Mouse (Mus musculus): ENCODE data around the gene Olfr198. TPM values are rescaled to one million over a fixed set of nuclear protein-coding genes. Genes with fewer than 3 reads are reported as not detected.
"Not testable (repeated sequence)": the region's sequence is repeated elsewhere in the genome, so short reads cannot be mapped to it uniquely, and the experiment has no call there.

The Olfr198 gene
- polyA plus RNA-seq (2012; rRNA removed) = not detected in 2 replicates

DNA sequence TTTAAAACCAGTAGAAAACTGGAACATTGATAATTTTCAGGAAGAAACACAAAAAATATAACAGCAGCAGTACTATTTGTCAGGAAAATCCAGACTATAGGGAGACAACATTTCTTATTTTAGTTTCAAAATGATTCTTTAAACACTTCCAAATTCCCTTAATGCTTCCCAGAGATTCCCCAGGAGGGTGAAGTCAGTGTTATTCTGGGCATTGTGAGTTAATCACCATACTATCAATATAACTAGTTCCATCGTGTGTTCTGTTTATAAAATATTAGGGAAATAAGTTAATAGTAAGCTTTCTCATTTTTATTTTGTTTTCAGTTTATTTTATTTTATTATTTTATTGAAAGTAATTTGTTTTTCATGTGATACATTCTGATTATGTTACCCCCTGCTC is at the start of gene Olfr198:
TSS of gene Olfr198 (minus strand) at position 101 of the 400 bp plus-strand sequence.
- 46% methylated on average over 1 of the region's 1 CpGs for WGBS
- H3K4me1 ChIP-seq (ENCODE audit: control insufficient read depth, insufficient read depth, low read length); DNase-seq; H3K4me3 ChIP-seq (replicated peaks; ENCODE audit: extremely low read depth, low read depth, low read length): not testable (repeated sequence)

DNA sequence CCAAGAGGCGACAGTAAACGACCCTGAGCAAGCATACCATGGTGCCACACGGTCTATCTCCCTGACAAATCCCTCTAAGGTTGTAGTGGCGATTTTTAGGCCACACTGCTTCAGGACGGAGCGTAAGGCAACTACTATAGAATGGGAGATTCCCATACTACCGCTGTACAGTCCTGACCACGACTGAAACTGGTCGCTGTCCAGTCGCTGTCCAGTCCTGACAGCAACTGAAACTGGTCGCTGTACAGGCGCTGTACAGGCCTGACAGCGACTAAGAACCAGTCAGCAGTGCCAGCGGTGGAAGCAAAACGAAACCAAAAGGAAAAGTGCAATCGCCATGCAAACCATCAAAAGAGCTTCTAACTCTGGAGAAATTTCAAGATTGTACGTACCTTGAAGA is 46.4 kb upstream of the Olfr198 start:
- Histone ChIP-seq H3K4me3 (replicated peaks; ENCODE audit: extremely low read depth, low read depth, low read length) (no peak overlapping the region), H3K4me1 (ENCODE audit: control insufficient read depth, insufficient read depth, low read length) (no peaks in the 10 kb centered on the region)
- no peak for DNase-seq
- WGBS = 83% methylated on average over 17 of the region's 17 CpGs
- TF ChIP-seq POLR2A (IDR thresholded peaks at IDR 0.05; ENCODE audit: borderline replicate concordance, extremely low read depth, low read depth, low read length) (no peak), CTCF (IDR thresholded peaks at IDR 0.05; ENCODE audit: insufficient read depth, low read length) (no peak)

DNA sequence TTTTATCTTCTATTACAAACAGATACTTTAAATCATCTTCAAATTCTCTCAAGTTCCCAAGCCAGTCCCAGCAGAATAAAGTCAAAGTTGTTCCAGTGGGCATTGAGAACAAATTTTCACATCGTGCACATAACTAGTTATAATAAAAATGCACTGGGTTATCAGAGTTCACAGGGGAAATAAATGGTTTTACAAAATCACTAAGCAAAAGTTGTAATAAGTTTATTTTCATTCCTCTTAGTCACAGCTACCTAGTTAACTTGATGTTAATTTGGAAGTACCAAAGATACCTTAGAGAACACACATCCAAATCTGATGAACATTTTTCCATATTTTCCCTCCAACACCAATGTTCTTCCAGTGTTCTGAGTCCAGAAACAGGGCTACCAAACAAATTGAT is 16.3 kb upstream of the Olfr198 start, which contains the start of gene Olfr199:
TSS of gene Olfr199 (minus strand) at position 101 of the 400 bp plus-strand sequence.
- H3K4me1 ChIP-seq (ENCODE audit: control insufficient read depth, insufficient read depth, low read length); H3K4me3 ChIP-seq (replicated peaks; ENCODE audit: extremely low read depth, low read depth, low read length); DNase-seq: not testable (repeated sequence)
- WGBS = 62% methylated on average over 1 of the region's 1 CpGs

GRCm38 (mm10) chr16:59217861-59218260 is 14.5 kb upstream of the Olfr198 start:
- not testable (repeated sequence) for H3K4me1 ChIP-seq (ENCODE audit: control insufficient read depth, insufficient read depth, low read length); H3K4me3 ChIP-seq (replicated peaks; ENCODE audit: extremely low read depth, low read depth, low read length); DNase-seq
- WGBS = 62% methylated on average over 3 of the region's 3 CpGs

DNA sequence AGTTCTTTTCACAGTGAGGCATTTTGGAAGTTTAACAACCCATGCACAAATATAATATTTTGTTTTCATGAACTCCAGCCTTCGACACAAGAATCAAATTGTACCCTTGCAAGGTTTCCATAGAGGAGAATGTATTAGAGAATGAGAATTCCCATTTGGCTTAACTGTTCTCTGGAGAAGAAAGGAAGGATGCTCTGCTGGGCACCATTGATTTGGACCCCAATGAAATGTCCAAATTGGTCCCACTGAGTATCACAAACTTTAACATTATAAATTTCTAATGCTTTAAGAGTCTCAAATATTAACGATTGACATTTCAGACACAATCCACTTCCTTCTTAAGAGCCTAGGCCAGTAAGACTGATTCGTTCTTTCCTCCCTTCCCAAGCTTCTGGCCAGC is 33.0 kb downstream of the Olfr198 start, which contains the start of gene Olfr196:
TSS of gene Olfr196 (minus strand) at position 101 of the 400 bp plus-strand sequence.
- WGBS = 66% methylated on average over 3 of the region's 3 CpGs
- DNase-seq = no peak
- Histone ChIP-seq H3K4me3 (replicated peaks; ENCODE audit: extremely low read depth, low read depth, low read length) (no peak within 1 kb of the TSS), H3K4me1 (ENCODE audit: control insufficient read depth, insufficient read depth, low read length) (no peaks in the 10 kb centered on the region)
- no peak for TF ChIP-seq POLR2A (IDR thresholded peaks at IDR 0.05; ENCODE audit: borderline replicate concordance, extremely low read depth, low read depth, low read length)
- no peak for TF ChIP-seq CTCF (IDR thresholded peaks at IDR 0.05; ENCODE audit: insufficient read depth, low read length)

- no peaks in the 10 kb centered on the region for H3K4me1 ChIP-seq (ENCODE audit: control insufficient read depth, insufficient read depth, low read length)
- TF ChIP-seq POLR2A (IDR thresholded peaks at IDR 0.05; ENCODE audit: borderline replicate concordance, extremely low read depth, low read depth, low read length) = no peak
- TF ChIP-seq CTCF (IDR thresholded peaks at IDR 0.05; ENCODE audit: insufficient read depth, low read length) = no peak
- 86% methylated on average over 2 of the region's 2 CpGs for WGBS
Observed at GRCm38 (mm10) chr16:59151996-59152395, 51.3 kb downstream of the Olfr198 start.

More at GRCm38 (mm10) chr16:59151996-59152395, 51.3 kb downstream of the Olfr198 start:
- no peak overlapping the region for H3K4me3 ChIP-seq (replicated peaks; ENCODE audit: extremely low read depth, low read depth, low read length)
- no peak for DNase-seq

Other genes with a start within 250 kb of the Olfr198 start
- not detected in 2 replicates for gene Olfr183, start 208.2 kb downstream of the Olfr198 start, polyA plus RNA-seq (2012; rRNA removed)
- gene Olfr186, start 173.2 kb downstream of the Olfr198 start, polyA plus RNA-seq (2012; rRNA removed) = not detected in 2 replicates
- not detected in 2 replicates for gene Olfr187, start 163.8 kb downstream of the Olfr198 start, polyA plus RNA-seq (2012; rRNA removed)
- gene Olfr190, start 125.5 kb downstream of the Olfr198 start, polyA plus RNA-seq (2012; rRNA removed) = not detected in 2 replicates
- gene Olfr191, start 113.7 kb downstream of the Olfr198 start, polyA plus RNA-seq (2012; rRNA removed) = not detected in 2 replicates
- not detected in 2 replicates for gene Olfr193, start 91.7 kb downstream of the Olfr198 start, polyA plus RNA-seq (2012; rRNA removed)
- gene Olfr194, start 82.5 kb downstream of the Olfr198 start, polyA plus RNA-seq (2012; rRNA removed) = not detected in 2 replicates
- gene Olfr195, start 56.5 kb downstream of the Olfr198 start, polyA plus RNA-seq (2012; rRNA removed) = not detected in 2 replicates
- not detected in 2 replicates for gene Olfr196, start 33.1 kb downstream of the Olfr198 start, polyA plus RNA-seq (2012; rRNA removed)
- not detected in 2 replicates for gene Olfr199, start 16.2 kb upstream of the Olfr198 start, polyA plus RNA-seq (2012; rRNA removed)
- not detected in 2 replicates for gene Olfr201, start 69.1 kb upstream of the Olfr198 start, polyA plus RNA-seq (2012; rRNA removed)
- not detected in 2 replicates for gene Olfr202, start 83.3 kb upstream of the Olfr198 start, polyA plus RNA-seq (2012; rRNA removed)
- not detected in 2 replicates for gene Olfr203, start 95.3 kb upstream of the Olfr198 start, polyA plus RNA-seq (2012; rRNA removed)
- not detected in 2 replicates for gene Olfr204, start 114.7 kb upstream of the Olfr198 start, polyA plus RNA-seq (2012; rRNA removed)
- not detected in 2 replicates for gene Olfr205, start 127.6 kb upstream of the Olfr198 start, polyA plus RNA-seq (2012; rRNA removed)
- not detected in 2 replicates for gene Olfr206, start 145.7 kb upstream of the Olfr198 start, polyA plus RNA-seq (2012; rRNA removed)
- not detected in 2 replicates for gene Olfr209, start 160.5 kb upstream of the Olfr198 start, polyA plus RNA-seq (2012; rRNA removed)
- not detected in 2 replicates for gene Gabrr3, start 203.8 kb upstream of the Olfr198 start, polyA plus RNA-seq (2012; rRNA removed)

Data from lung, adult 2 months (tissue).